ENCODE assay signal across 19 mouse cellular contexts in the genomic region with DNA sequence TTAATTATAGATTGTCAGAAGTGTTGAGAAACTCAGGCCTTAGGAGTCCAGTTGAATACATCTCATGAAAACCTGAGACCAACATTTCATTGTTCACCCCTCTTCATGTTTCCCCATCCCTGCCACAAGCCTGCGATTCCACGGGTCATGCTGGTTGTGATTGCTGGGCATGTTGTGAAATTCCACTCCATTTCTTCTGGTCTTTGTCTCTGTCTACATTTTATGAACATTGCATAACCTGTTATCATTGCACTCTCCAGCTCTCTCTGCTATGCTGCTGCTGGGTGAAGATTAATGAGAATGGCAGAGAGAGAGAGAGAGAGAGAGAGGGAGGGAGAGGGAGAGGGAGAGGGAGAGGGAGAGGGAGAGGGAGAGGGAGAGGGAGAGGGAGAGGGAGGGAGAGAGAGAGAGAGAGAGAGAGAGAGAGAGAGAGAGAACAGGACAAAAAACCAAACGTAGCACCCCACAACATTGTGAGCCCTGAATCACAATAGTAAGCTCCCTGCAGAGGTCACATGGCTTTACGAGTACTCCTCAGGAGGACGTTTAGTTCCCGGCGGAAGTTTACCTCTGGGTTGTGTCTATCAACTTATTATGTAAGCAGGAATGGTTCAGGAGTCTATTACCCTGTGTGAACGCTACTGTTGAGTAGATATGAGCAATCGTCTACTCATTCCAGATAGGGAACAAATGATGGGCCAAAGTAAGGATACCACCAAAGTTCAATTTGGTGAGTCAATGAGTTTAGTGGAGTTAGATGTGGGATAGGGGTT.
"Had no signal": no experiment of that assay in that cellular context is flagged by ENCODE, and none has a peak within 500 bp of the region (broad histone marks: within the 10 kb centered on the region; RNA-seq: fewer than 3 reads in every experiment).

No protein-coding gene starts in this region.

- H3K4me2 ChIP-seq: kidney, embryonic 15.5 days; limb, embryonic 12.5 days; limb, embryonic 15.5 days; lung, embryonic 15.5 days; midbrain, embryonic 11.5 days had no signal

- H3K27ac ChIP-seq: kidney, embryonic 15.5 days; limb, embryonic 12.5 days; limb, embryonic 15.5 days; liver, embryonic 14.5 days; lung, embryonic 15.5 days; stomach, postnatal 0 days had no signal

- H3K9ac ChIP-seq: kidney, embryonic 15.5 days; limb, embryonic 12.5 days; limb, embryonic 15.5 days; liver, embryonic 14.5 days; lung, embryonic 15.5 days had no signal

- H3K4me1 ChIP-seq: limb, embryonic 12.5 days; limb, embryonic 15.5 days had no signal

- H3K4me3 ChIP-seq: kidney, embryonic 15.5 days; limb, embryonic 12.5 days; limb, embryonic 15.5 days; lung, embryonic 15.5 days had no signal

- DNase-seq: kidney, adult 11 months; kidney, postnatal 14 days; kidney, postnatal 4 days; left cerebral cortex, postnatal 4 days; lung, adult 18-20 months; lung, postnatal 10 days; lung, postnatal 36 days; midbrain, embryonic 14.5 days; right cerebral cortex, adult 18-20 months; right cerebral cortex, postnatal 14 days; right cerebral cortex, postnatal 4 days; thymus, postnatal 25 days had no signal

- H3K9me3 ChIP-seq: kidney, embryonic 15.5 days; limb, embryonic 12.5 days; limb, embryonic 15.5 days; lung, embryonic 15.5 days had no signal

- H3K27me3 ChIP-seq: kidney, embryonic 15.5 days had no signal

- H3K36me3 ChIP-seq: kidney, embryonic 15.5 days; limb, embryonic 12.5 days; limb, embryonic 15.5 days; lung, embryonic 15.5 days had no signal
